Mouse (Mus musculus) neural tube, embryonic 13.5 days (tissue): Measurements from ENCODE around the gene Myo18a. TPM values are rescaled to one million over a fixed set of nuclear protein-coding genes. Genes with fewer than 3 reads are reported as not detected.

Experiments
- ATAC-seq: fragments of 200-750 bp; cut with Nextera tagmentation; 2 replicates; pipeline ENCODE4 v1.8.0; 2017; ENCODE audit warnings: low read depth, mild to moderate bottlenecking, moderate TSS enrichment, moderate library complexity
- H3K27ac ChIP-seq: fragments of 300-500 bp; sonication (generic); replicated peaks from 2 replicates; pipeline ENCODE4 v1.5.1; 2015; ENCODE audit warnings: moderate library complexity, mild to moderate bottlenecking, inconsistent platforms
- H3K27me3 ChIP-seq: fragments of 300-500 bp; sonication (generic); 2 replicates; pipeline ENCODE4 v1.6.1; 2015; ENCODE audit warnings: mild to moderate bottlenecking, inconsistent platforms
- H3K36me3 ChIP-seq: fragments of 300-500 bp; sonication (generic); 2 replicates; pipeline ENCODE4 v1.6.1; 2015; ENCODE audit warnings: mild to moderate bottlenecking, inconsistent platforms
- H3K4me1 ChIP-seq: fragments of 300-500 bp; sonication (generic); replicated peaks from 2 replicates; pipeline ENCODE4 v1.6.1; 2015; ENCODE audit warnings: inconsistent platforms
- H3K4me2 ChIP-seq: fragments of 300-500 bp; sonication (generic); 2 replicates; pipeline ENCODE4 v1.6.1; 2015; ENCODE audit warnings: inconsistent platforms, mild to moderate bottlenecking, moderate library complexity
- H3K4me3 ChIP-seq: fragments of 300-500 bp; sonication (generic); 2 replicates; pipeline ENCODE4 v1.5.1; 2015; ENCODE audit warnings: mild to moderate bottlenecking, inconsistent platforms
- H3K9ac ChIP-seq: fragments of 300-500 bp; sonication (generic); 2 replicates; pipeline ENCODE4 v1.6.1; 2015; ENCODE audit warnings: moderate library complexity, mild to moderate bottlenecking, inconsistent platforms
- H3K9me3 ChIP-seq: fragments of 300-500 bp; sonication (generic); 2 replicates; pipeline ENCODE4 v1.6.1; 2016; ENCODE audit warnings: inconsistent platforms
- WGBS: fragments of 180-500 bp; shearing (Covaris S2); methylation state at CpG from one replicate; pipeline ENCODE4 v1.1.7; 2015; 5-methylcytosine and 5-hydroxymethylcytosine counted together
- polyA plus RNA-seq: library from polyadenylated mRNA; unstranded; fragments of >200 nt; fragmentation: Nextera tagmentation; extraction: Ambion mirVana; gene quantifications from 2 replicates; pipeline ENCODE4 v1.2.1, GENCODE M21; 2015

Myo18a gene
- polyA plus RNA-seq, 1 experiment from 2014 or later, result 44.2 TPM

DNA sequence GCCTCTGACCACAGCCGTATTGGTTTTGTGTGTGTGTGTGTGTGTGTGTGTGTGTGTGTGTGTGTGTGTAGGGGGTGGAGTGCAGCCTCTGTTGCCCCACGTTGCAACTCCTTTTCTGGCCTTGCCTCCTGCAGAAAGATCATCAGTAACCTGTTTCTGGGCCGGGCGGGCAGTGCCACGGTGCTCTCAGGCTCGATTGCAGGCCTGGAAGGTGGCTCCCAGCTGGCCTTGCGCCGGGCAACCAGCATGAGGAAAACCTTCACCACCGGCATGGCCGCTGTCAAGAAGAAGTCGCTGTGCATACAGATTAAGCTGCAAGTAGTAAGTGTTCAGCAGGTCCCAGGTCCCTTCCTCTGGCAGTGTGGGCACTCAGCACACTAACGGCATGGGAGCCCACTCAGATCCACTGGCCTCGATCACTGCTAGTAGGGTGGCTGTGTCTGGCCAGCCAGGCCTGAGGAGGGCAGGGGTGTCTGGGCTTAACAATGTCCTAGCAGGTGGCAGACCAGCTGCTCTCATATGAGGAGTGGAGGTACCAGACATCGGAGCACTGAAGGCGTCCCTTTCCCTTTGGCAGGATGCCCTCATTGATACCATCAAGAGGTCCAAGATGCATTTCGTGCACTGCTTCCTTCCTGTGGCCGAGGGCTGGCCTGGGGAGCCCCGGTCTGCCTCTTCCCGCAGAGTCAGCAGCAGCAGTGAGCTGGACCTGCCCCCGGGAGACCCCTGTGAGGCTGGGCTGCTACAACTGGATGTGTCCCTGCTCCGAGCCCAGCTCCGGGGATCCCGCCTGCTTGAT is 66.2 kb downstream of the Myo18a start:
- H3K4me3 ChIP-seq, result no peak overlapping the region
- ATAC-seq, result no peak
- H3K4me1 ChIP-seq, result peaks cover 48% of the 10 kb centered on the region
- peaks cover 71% of the 10 kb centered on the region for H3K36me3 ChIP-seq
- H3K9me3 ChIP-seq, result no peaks in the 10 kb centered on the region
- WGBS, result 74% methylated on average over 23 of the region's 23 CpGs
- peaks cover 53% of the 10 kb centered on the region for H3K27me3 ChIP-seq
- H3K27ac ChIP-seq, result no peak overlapping the region
- H3K9ac ChIP-seq, result 0 out of 2 replicates have a peak overlapping the region, but pooled peaks have one; percentile 5
- H3K4me2 ChIP-seq, result no peak overlapping the region

GRCm38 (mm10) chr11:77830875-77831274 is 67.8 kb downstream of the Myo18a start:
- peaks cover 41% of the 10 kb centered on the region for H3K4me1 ChIP-seq
- no peak overlapping the region for H3K4me2 ChIP-seq
- 0 out of 2 replicates have a peak, but pooled peaks cover 4% of the 10 kb centered on the region for H3K9me3 ChIP-seq
- WGBS, result 43% methylated on average over 7 of the region's 7 CpGs
- no peak overlapping the region for H3K4me3 ChIP-seq
- peaks cover 72% of the 10 kb centered on the region for H3K36me3 ChIP-seq
- no peak for ATAC-seq
- peaks cover 50% of the 10 kb centered on the region for H3K27me3 ChIP-seq
- 0 out of 2 replicates have a peak overlapping the region, but pooled peaks have one; percentile 3 for H3K9ac ChIP-seq
- H3K27ac ChIP-seq, result peak overlapping the region; percentile 57

GRCm38 (mm10) chr11:77832541-77832940 is 69.5 kb downstream of the Myo18a start:
- Histone ChIP-seq H3K4me2 (no peak overlapping the region), H3K4me1 (peaks cover 31% of the 10 kb centered on the region), H3K4me3 (no peak overlapping the region), H3K27me3 (peaks cover 40% of the 10 kb centered on the region), H3K9ac (no peak overlapping the region), H3K27ac (no peak overlapping the region), H3K36me3 (peaks cover 87% of the 10 kb centered on the region), H3K9me3 (0 out of 2 replicates have a peak, but pooled peaks cover 4% of the 10 kb centered on the region)
- ATAC-seq, result no peak
- 86% methylated on average over 4 of the region's 4 CpGs for WGBS

- Histone ChIP-seq H3K4me1 (peaks cover 20% of the 10 kb centered on the region), H3K36me3 (peaks cover 85% of the 10 kb centered on the region), H3K4me2 (no peak overlapping the region), H3K9ac (no peak overlapping the region), H3K9me3 (0 out of 2 replicates have a peak, but pooled peaks cover 4% of the 10 kb centered on the region), H3K27ac (no peak overlapping the region), H3K27me3 (peaks cover 26% of the 10 kb centered on the region), H3K4me3 (no peak overlapping the region)
- 76% methylated on average over 3 of the region's 3 CpGs for WGBS
- ATAC-seq, result no peak
These were observed 72.1 kb downstream of the Myo18a start for GRCm38 (mm10) chr11:77835109-77835508.

- peak overlapping the region; percentile 13; the same call in 1 of the 2 replicates for H3K9ac ChIP-seq
- WGBS, result 60% methylated on average over 5 of the region's 5 CpGs
- H3K36me3 ChIP-seq, result peaks cover 87% of the 10 kb centered on the region
- peaks cover 22% of the 10 kb centered on the region for H3K27me3 ChIP-seq
- no peak for ATAC-seq
- no peak overlapping the region for H3K4me2 ChIP-seq
- 0 out of 2 replicates have a peak overlapping the region, but pooled peaks have one; percentile 30 for H3K27ac ChIP-seq
- peaks cover 22% of the 10 kb centered on the region for H3K4me1 ChIP-seq
- 0 out of 2 replicates have a peak, but pooled peaks cover 4% of the 10 kb centered on the region for H3K9me3 ChIP-seq
- H3K4me3 ChIP-seq, result no peak overlapping the region
These were observed 73.2 kb downstream of the Myo18a start for GRCm38 (mm10) chr11:77836290-77836689.

DNA sequence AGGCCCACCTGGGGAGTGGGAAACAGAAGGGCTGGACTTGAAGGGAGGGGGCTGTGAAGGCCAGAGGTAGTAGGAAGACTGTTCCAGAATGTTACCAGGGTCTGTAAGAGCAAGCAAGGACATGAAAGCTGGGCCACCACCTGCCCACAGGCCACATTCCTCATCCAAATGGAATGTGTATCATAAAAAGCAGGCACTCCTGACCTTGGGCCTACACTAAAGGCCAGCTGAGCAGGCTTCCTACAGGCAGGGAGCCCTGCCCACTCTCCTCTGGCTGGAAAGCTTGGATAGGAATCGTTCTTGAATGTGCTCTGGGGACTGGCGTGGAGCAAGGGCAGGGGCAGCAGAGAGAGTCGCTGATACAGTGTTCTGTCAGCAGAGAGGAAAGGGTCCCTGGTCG is 73.7 kb downstream of the Myo18a start:
- Histone ChIP-seq H3K9ac (no peak overlapping the region; the same call in 1 of the 2 replicates), H3K4me3 (no peak overlapping the region), H3K4me1 (peaks cover 26% of the 10 kb centered on the region), H3K27me3 (peaks cover 22% of the 10 kb centered on the region), H3K36me3 (peaks cover 91% of the 10 kb centered on the region), H3K9me3 (0 out of 2 replicates have a peak, but pooled peaks cover 4% of the 10 kb centered on the region), H3K4me2 (no peak overlapping the region), H3K27ac (0 out of 2 replicates have a peak overlapping the region, but pooled peaks have one; percentile 30)
- 63% methylated on average over 4 of the region's 4 CpGs for WGBS
- ATAC-seq, result no peak

DNA sequence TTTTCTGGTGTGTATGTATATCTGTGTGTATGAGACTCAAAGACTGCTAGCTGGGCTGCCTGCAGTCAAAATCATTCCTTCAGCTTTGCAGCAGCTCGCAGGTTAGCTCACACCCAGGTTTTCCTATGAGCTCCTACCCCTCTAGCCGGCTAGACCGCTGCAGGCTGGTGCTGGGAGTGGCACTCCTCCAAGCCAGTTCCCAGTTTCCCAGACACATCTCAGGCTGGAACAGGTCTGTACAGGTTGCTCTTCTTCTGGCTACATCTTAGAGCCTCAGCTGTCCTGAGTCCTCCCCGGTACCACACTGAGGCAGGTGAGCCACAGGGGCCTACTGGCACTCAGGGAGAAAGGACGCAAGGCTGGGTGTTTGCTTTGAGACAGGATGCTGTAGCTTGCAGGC is 74.8 kb downstream of the Myo18a start:
- Histone ChIP-seq H3K9me3 (0 out of 2 replicates have a peak, but pooled peaks cover 4% of the 10 kb centered on the region), H3K4me1 (peaks cover 32% of the 10 kb centered on the region), H3K4me2 (no peak overlapping the region), H3K4me3 (no peak overlapping the region), H3K9ac (no peak overlapping the region), H3K27me3 (peaks cover 17% of the 10 kb centered on the region), H3K27ac (no peak overlapping the region), H3K36me3 (peaks cover 92% of the 10 kb centered on the region)
- WGBS, result 81% methylated on average over 5 of the region's 5 CpGs
- no peak for ATAC-seq

DNA sequence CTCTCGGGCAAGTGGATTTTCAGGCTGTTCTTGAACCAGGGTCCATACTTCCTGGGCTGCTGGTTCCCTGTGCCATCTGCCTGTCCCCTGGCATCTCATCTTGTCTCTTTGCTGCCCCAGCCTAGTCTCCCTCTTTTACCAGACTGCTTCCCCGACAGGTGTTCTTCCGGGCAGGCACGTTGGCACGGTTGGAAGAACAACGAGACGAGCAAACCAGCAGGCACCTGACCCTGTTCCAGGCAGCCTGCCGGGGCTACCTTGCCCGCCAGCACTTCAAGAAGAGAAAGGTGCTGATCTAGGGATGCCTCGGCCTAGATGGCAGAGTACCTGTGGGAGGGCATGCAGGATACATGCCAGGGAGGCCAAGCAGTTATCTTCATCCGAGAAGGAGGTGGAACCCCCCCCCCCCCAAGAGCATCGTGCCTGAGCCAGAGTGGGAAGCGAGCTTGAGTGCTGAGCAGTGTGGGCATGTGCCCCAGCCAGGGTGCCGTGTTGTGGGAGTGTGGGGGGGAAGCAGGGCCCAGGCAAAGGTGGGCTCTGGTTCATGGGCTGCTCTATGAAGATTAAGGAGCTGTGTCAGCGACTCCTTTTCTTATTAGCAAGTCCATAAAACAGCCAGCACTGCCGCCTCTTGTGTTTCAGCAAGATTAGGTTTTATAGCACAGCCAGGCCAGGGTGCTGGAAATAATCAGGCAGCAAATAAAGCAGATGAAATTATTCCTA is 77.6 kb downstream of the Myo18a start:
- peaks cover 49% of the 10 kb centered on the region for H3K4me1 ChIP-seq
- H3K27me3 ChIP-seq, result peaks cover 11% of the 10 kb centered on the region; the same call in 1 of the 2 replicates
- peak overlapping the region; percentile 26; the same call in 1 of the 2 replicates for H3K9ac ChIP-seq
- peaks cover 90% of the 10 kb centered on the region for H3K36me3 ChIP-seq
- H3K9me3 ChIP-seq, result no peaks in the 10 kb centered on the region
- ATAC-seq, result peak; percentile 54
- no peak overlapping the region for H3K4me2 ChIP-seq
- peak overlapping the region; percentile 83 for H3K27ac ChIP-seq
- H3K4me3 ChIP-seq, result no peak overlapping the region
- WGBS, result 69% methylated on average over 16 of the region's 16 CpGs

GRCm38 (mm10) chr11:77843068-77843905 is 80.2 kb downstream of the Myo18a start:
- Histone ChIP-seq H3K9me3 (no peaks in the 10 kb centered on the region), H3K27me3 (peaks cover 22% of the 10 kb centered on the region), H3K4me1 (peaks cover 64% of the 10 kb centered on the region), H3K4me3 (no peak overlapping the region), H3K36me3 (peaks cover 89% of the 10 kb centered on the region), H3K9ac (no peak overlapping the region), H3K27ac (peak overlapping the region; percentile 82), H3K4me2 (no peak overlapping the region)
- ATAC-seq, result no peak
- 84% methylated on average over 21 of the region's 21 CpGs for WGBS

DNA sequence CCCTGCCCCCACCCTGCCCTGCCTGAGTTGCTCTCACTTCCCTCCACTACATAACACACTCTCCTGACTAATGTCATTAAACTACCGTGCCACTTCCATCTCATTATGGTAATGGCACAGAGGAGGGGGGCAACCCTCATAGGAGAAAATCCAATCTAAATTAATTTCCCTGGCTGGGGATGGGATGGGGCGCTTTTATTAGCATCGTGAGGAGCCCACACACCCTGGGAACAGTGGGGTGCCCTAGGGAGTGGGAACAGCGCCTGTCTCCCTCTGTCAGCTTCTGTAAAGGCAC is 80.8 kb downstream of the Myo18a start:
- Histone ChIP-seq H3K9me3 (no peaks in the 10 kb centered on the region), H3K4me1 (peaks cover 70% of the 10 kb centered on the region), H3K9ac (no peak overlapping the region), H3K36me3 (peaks cover 85% of the 10 kb centered on the region), H3K4me2 (no peak overlapping the region), H3K27me3 (peaks cover 19% of the 10 kb centered on the region), H3K27ac (peak overlapping the region; percentile 82), H3K4me3 (no peak overlapping the region)
- ATAC-seq, result peak; percentile 49; the same call in 1 of the 2 replicates
- 43% methylated on average over 4 of the region's 4 CpGs for WGBS

- Histone ChIP-seq H3K4me3 (no peak overlapping the region), H3K27ac (peak overlapping the region; percentile 89), H3K36me3 (peaks cover 79% of the 10 kb centered on the region), H3K9me3 (no peaks in the 10 kb centered on the region), H3K9ac (peak overlapping the region; percentile 47), H3K4me1 (peaks cover 79% of the 10 kb centered on the region), H3K4me2 (no peak overlapping the region), H3K27me3 (peaks cover 29% of the 10 kb centered on the region)
- no peak for ATAC-seq
- 44% methylated on average over 9 of the region's 9 CpGs for WGBS
These were observed 84.6 kb downstream of the Myo18a start for GRCm38 (mm10) chr11:77847599-77848128.
